8 mouse cellular contexts compared by ENCODE assay signal in the genomic region with DNA sequence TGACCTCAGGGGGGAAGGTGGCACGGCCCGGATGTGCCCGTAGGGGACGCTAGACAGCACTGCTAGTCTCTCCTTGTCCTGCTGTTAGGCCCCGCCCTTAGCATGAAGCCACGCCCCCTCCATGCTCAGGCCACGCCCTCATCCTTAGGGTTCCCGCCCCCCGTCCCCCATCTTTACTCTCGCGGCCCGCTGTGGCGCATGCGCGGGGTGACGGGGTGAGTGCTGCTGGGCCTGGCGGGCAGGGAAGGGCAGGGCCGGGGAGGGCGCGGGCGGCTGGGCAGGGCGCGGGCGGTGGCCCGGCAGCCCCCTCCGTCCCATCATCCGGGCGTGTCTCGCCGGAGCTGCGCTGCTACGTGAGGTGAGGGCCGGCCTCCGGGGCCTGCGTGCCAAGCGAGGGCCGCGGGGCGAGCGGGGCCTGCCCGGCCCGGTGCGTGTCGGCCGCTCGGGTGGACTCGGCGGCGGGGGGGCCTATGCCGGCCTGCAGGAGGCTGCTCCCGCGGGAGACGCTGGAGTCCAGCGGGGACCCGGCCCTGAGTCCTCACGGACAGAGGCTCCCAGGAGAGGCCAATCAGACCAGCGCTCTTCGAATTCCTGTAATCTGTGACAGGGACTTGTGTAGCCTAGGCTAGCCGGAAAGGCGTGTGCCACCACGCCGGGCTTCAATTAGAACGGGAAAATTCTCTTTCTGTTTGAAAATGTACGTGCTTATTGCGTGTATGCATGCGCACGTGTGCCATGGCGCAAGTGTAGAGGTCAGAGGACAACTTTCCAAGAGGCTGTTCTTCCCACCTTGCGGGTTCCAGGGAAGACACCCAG. TPM values are rescaled to one million over a fixed set of nuclear protein-coding genes. Genes with fewer than 3 reads are reported as not detected.
DNase-seq lines count a peak whose midpoint lies in the region; ATAC-seq and TF ChIP-seq lines count a peak whose summit lies in the region.

No protein-coding gene starts in this region.

- no peaks in the 10 kb centered on the region for H3K27me3 ChIP-seq in embryonic facial prominence, embryonic 15.5 days
- no peaks in the 10 kb centered on the region for H3K27me3 ChIP-seq in heart, embryonic 10.5 days (ENCODE audit: insufficient read depth, poor library complexity, severe bottlenecking)
- H3K27me3 ChIP-seq in kidney, embryonic 15.5 days, result no peaks in the 10 kb centered on the region

- peak overlapping the region; percentile 75 for H3K4me2 ChIP-seq in embryonic facial prominence, embryonic 15.5 days (replicated peaks)
- peak overlapping the region; percentile 74 for H3K4me2 ChIP-seq in kidney, embryonic 15.5 days

- peak; percentile 21; the same call in 1 of the 2 replicates for TF ChIP-seq POLR2A in bone marrow, adult 2 months (IDR thresholded peaks at IDR 0.05; ENCODE audit: borderline replicate concordance, control insufficient read depth, low read depth, low read length)

- H3K9me3 ChIP-seq in embryonic facial prominence, embryonic 15.5 days (replicated peaks), result no peaks in the 10 kb centered on the region
- H3K9me3 ChIP-seq in heart, embryonic 10.5 days, result no peaks in the 10 kb centered on the region
- no peaks in the 10 kb centered on the region for H3K9me3 ChIP-seq in kidney, embryonic 15.5 days (replicated peaks)

- H3K4me3 ChIP-seq in bone marrow, adult 2 months (replicated peaks; ENCODE audit: control insufficient read depth, low read depth, low read length), result peak overlapping the region; percentile 67
- H3K4me3 ChIP-seq in embryonic facial prominence, embryonic 15.5 days (replicated peaks), result peak overlapping the region; percentile 93
- H3K4me3 ChIP-seq in heart, embryonic 10.5 days, result peak overlapping the region; percentile 89
- peak overlapping the region; percentile 94 for H3K4me3 ChIP-seq in kidney, embryonic 15.5 days (replicated peaks)

- ATAC-seq in embryonic facial prominence, embryonic 15.5 days (ENCODE audit: insufficient number of reproducible peaks, low FRiP score, low TSS enrichment, low read depth), result peak; percentile 91
- peak; percentile 96 for ATAC-seq in kidney, embryonic 15.5 days (replicated peaks; ENCODE audit: low FRiP score)
- ATAC-seq in monocyte, adult 5-6 weeks (replicated peaks; ENCODE audit: insufficient number of reproducible peaks, low FRiP score, low TSS enrichment, poor library complexity, severe bottlenecking), result peak; percentile 93

- TF ChIP-seq CTCF in bone marrow, adult 2 months (IDR thresholded peaks at IDR 0.05; ENCODE audit: control insufficient read depth, insufficient read depth, low read length), result peak; percentile 85

- H3K36me3 ChIP-seq in embryonic facial prominence, embryonic 15.5 days, result peaks cover 6% of the 10 kb centered on the region; the same call in 1 of the 2 replicates
- peaks cover 10% of the 10 kb centered on the region; the same call in 1 of the 2 replicates for H3K36me3 ChIP-seq in heart, embryonic 10.5 days
- peaks cover 10% of the 10 kb centered on the region for H3K36me3 ChIP-seq in kidney, embryonic 15.5 days

- DNase-seq in 416B (ENCODE audit: low read depth), result peak; percentile 97
- peak; percentile 98 for DNase-seq in heart, embryonic 10.5 days (ENCODE audit: low spot score)
- peak; percentile 97 for DNase-seq in liver
- peak; percentile 97 to 100 for DNase-seq in spleen, postnatal 4 days (ENCODE audit: low spot score in 2 of 2)

- H3K27ac ChIP-seq in bone marrow, adult 2 months (ENCODE audit: control insufficient read depth, insufficient read depth, low read depth, low read length, poor library complexity), result peak overlapping the region; percentile 79
- peak overlapping the region; percentile 88 for H3K27ac ChIP-seq in embryonic facial prominence, embryonic 15.5 days (replicated peaks)
- H3K27ac ChIP-seq in heart, embryonic 10.5 days, result peak overlapping the region; percentile 99
- peak overlapping the region; percentile 89 for H3K27ac ChIP-seq in kidney, embryonic 15.5 days

- WGBS in bone marrow, adult 2 months, result 1% methylated on average over 65 of the region's 69 CpGs
- WGBS in embryonic facial prominence, embryonic 15.5 days, result under 1% methylated on average over 69 of the region's 69 CpGs
- under 1% methylated on average over 69 of the region's 69 CpGs for WGBS in heart, embryonic 10.5 days
- under 1% methylated on average over 58 of the region's 69 CpGs for WGBS in kidney, embryonic 15.5 days

- peaks cover 2% of the 10 kb centered on the region; the same call in 1 of the 2 replicates for H3K4me1 ChIP-seq in bone marrow, adult 2 months (ENCODE audit: control insufficient read depth, insufficient read depth, low read length)
- H3K4me1 ChIP-seq in embryonic facial prominence, embryonic 15.5 days, result peaks cover 21% of the 10 kb centered on the region
- peaks cover 16% of the 10 kb centered on the region; the same call in 1 of the 2 replicates for H3K4me1 ChIP-seq in heart, embryonic 10.5 days
- peaks cover 29% of the 10 kb centered on the region for H3K4me1 ChIP-seq in kidney, embryonic 15.5 days

- peak overlapping the region; percentile 86 for H3K9ac ChIP-seq in embryonic facial prominence, embryonic 15.5 days
- H3K9ac ChIP-seq in kidney, embryonic 15.5 days, result peak overlapping the region; percentile 94

RNA-seq across cellular contexts. Expression of gene Zfp639, which starts 0.5 kb away (rescaled TPM):
- polyA plus RNA-seq in bone marrow, adult 2 months (2011; ENCODE audit: insufficient read depth, insufficient read length, low replicate concordance, missing spikeins), result 19.6 and 25.6 TPM in 2 replicates
- polyA plus RNA-seq in embryonic facial prominence, embryonic 15.5 days (2015; fragmentation: Nextera tagmentation; extraction: Ambion mirVana), result 35.8 and 43.2 TPM in 2 replicates
- polyA plus RNA-seq in heart, embryonic 10.5 days (2016; fragmentation: Nextera tagmentation; extraction: Ambion mirVana), result 31.4 and 40.2 TPM in 2 replicates
- 32.8 and 36.1 TPM in 2 replicates for polyA plus RNA-seq in kidney, embryonic 15.5 days (2015; fragmentation: Nextera tagmentation; extraction: Ambion mirVana)
- 69.7 to 107 TPM (median 74.3 TPM) in 3 replicates for total RNA-seq in monocyte, adult 5-6 weeks (2017)

RNA-seq across cellular contexts. Expression of gene Kcnmb3, which starts 18.6 kb away (rescaled TPM):
- not detected in 2 replicates for polyA plus RNA-seq in bone marrow, adult 2 months (2011; ENCODE audit: insufficient read depth, insufficient read length, low replicate concordance, missing spikeins)
- 0.41 and 0.59 TPM in 2 replicates for polyA plus RNA-seq in embryonic facial prominence, embryonic 15.5 days (2015; fragmentation: Nextera tagmentation; extraction: Ambion mirVana)
- not detected in 2 replicates for polyA plus RNA-seq in heart, embryonic 10.5 days (2016; fragmentation: Nextera tagmentation; extraction: Ambion mirVana)
- polyA plus RNA-seq in kidney, embryonic 15.5 days (2015; fragmentation: Nextera tagmentation; extraction: Ambion mirVana), result 0.13 TPM in 1 of 2 replicates, not detected in the other
- total RNA-seq in monocyte, adult 5-6 weeks (2017), result not detected in 3 replicates

RNA-seq across cellular contexts. Expression of gene Mfn1, which starts 18.7 kb away (rescaled TPM):
- polyA plus RNA-seq in bone marrow, adult 2 months (2011; ENCODE audit: insufficient read depth, insufficient read length, low replicate concordance, missing spikeins), result 20.9 and 23.4 TPM in 2 replicates
- 27.2 and 33.8 TPM in 2 replicates for polyA plus RNA-seq in embryonic facial prominence, embryonic 15.5 days (2015; fragmentation: Nextera tagmentation; extraction: Ambion mirVana)
- 45.6 and 65.3 TPM in 2 replicates for polyA plus RNA-seq in heart, embryonic 10.5 days (2016; fragmentation: Nextera tagmentation; extraction: Ambion mirVana)
- polyA plus RNA-seq in kidney, embryonic 15.5 days (2015; fragmentation: Nextera tagmentation; extraction: Ambion mirVana), result 32.3 and 33.4 TPM in 2 replicates
- 19.1 to 84.2 TPM (median 54.6 TPM) in 3 replicates for total RNA-seq in monocyte, adult 5-6 weeks (2017)

Comparison
In these comparisons a context has a peak if more than half of its experiments do, and no peak if none do; other contexts are left out.
1. Peak in every context shown above with its lines: DNase-seq, ATAC-seq, H3K4me3 ChIP-seq and H3K27ac ChIP-seq.